Mouse (Mus musculus): Measurements from ENCODE around the gene Sod1. TPM values are rescaled to one million over a fixed set of nuclear protein-coding genes. Genes with fewer than 3 reads are reported as not detected.
A peak's percentile ranks its signal among the peaks of the same experiment; 100 is the strongest.

Sod1 gene
- total RNA-seq (2015) (695 and 733 TPM in 2 replicates), total RNA-seq (2017) (791 and 806 TPM in 2 replicates)

DNA sequence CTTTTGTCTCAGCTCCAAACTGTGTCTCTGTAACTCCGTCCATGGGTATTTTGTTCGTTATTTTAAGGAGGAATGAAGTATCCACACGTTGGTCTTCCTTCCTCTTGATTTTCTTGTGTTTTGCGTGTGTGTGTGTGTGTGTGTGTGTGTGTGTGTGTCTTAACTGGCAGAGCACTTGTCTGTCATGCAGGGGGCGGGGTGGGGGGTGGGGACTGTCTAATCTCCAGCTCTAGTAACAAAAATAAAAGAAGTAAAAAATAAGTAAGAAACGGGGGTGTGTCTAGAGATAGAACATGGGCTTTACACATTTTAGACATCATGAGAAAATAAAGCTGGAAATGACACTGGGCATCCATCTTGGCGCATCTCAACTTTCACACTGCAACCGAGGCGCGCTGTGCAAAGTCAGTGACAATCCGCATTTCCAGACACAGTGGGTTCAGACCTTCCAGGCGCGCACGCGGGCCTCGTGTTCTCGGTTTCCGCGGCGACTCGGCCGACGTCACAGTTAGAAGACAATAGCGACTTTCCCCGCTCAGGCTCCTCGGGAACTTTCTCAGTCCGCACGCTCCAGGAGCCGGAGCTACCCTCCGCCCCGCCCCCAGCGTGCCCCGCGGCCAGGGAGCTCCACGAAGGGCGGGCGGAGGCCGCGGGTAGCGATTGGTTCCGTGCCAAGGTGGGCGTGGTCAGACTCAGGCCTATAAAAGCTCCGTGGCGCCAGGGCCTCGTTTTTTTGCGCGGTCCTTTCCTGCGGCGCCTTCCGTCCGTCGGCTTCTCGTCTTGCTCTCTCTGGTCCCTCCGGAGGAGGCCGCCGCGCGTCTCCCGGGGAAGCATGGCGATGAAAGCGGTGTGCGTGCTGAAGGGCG is at the start of gene Sod1:
Gene Sod1, plus strand, starts transcription at position 729 of the 866 bp plus-strand sequence.
- peak; percentile 91 for ATAC-seq (ENCODE audit: poor library complexity, severe bottlenecking)

GRCm38 (mm10) chr16:90171416-90171815 is 49.1 kb upstream of the Sod1 start:
- ATAC-seq (ENCODE audit: poor library complexity, severe bottlenecking), result no peak

GRCm38 (mm10) chr16:90176472-90176871 is 44.1 kb upstream of the Sod1 start:
- ATAC-seq (ENCODE audit: poor library complexity, severe bottlenecking), result no peak

DNA sequence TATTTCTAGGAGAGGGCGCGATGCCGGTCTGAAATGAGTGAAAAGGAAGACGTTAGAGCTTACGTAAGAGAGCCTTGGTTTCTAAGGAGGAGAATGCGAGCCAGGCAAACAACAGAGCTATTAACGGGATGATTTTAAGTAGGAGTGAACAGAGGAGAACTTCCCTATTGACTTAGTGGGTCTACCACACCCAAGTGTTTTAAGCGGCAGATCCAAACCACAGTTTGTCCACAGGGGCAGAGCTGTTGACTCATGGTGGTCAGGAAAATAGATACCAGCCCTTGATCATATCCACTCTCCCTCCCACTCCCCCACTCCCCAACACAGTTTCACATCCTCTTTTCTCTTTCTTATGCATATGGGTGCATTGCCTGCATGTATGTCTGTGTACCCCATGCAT is 43.1 kb upstream of the Sod1 start:
- peak; percentile 93 for ATAC-seq (ENCODE audit: poor library complexity, severe bottlenecking)

GRCm38 (mm10) chr16:90178404-90178803 is 42.1 kb upstream of the Sod1 start:
- no peak for ATAC-seq (ENCODE audit: poor library complexity, severe bottlenecking)

GRCm38 (mm10) chr16:90179892-90180291 is 40.7 kb upstream of the Sod1 start:
- ATAC-seq (ENCODE audit: poor library complexity, severe bottlenecking), result no peak

DNA sequence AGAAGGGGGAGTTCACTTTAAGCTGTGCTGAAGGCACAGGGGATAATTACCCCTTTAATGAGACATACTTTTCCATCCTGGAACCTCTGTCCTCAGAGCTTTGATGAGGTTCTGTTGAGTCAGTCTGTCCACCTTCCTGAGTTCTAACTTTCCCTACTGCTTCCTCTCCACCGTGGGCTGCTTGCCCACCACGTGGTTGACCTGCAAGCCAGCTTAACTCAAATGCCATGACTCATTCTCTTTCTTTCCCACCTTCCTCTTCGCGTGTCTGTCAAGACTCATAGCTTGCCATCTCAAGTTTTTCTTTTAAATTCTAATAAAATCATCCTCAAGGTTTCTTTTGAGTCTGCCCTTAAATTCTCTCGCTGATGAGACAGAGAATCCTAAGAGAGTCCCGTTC is 39.6 kb upstream of the Sod1 start:
- ATAC-seq (ENCODE audit: poor library complexity, severe bottlenecking), result no peak

DNA sequence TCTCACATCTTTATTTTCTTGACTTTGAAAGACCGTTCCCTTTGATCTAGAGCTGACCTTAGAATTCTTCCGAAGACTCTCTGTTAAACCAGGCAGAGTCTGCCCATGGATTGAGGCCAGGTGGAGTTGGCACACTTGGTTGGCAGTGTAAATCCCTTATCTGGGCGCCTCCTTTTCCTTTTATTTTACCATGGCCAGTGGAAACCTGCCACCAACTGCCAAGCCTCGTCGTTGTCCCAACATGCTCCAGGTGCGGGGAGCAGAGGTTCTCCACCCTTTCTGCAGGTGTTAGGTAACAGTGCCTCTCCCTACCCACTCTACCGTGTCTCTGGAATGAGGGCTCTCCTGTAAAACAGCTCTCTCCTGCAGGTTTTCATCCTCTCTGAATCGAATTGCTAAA is 38.9 kb upstream of the Sod1 start:
- ATAC-seq (ENCODE audit: poor library complexity, severe bottlenecking), result no peak

DNA sequence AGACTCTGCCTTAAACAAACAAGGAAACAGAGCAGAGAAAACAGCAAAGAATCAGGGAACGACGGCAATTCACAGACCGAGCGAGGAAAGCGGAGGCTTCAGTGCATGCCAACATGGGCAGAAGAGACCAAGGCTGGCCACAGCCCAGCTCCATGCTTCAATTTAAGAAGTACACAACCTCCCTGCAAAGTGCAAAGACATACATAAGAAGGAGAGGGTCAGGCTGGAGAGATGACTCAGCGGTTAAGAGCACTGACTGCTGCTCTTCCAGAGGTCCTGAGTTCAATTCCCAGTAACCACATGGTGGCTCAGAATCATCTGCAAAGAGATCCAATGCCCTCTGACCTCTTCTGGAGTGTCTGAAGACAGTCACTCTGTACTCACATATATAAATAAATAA is 36.4 kb upstream of the Sod1 start:
- no peak for ATAC-seq (ENCODE audit: poor library complexity, severe bottlenecking)

DNA sequence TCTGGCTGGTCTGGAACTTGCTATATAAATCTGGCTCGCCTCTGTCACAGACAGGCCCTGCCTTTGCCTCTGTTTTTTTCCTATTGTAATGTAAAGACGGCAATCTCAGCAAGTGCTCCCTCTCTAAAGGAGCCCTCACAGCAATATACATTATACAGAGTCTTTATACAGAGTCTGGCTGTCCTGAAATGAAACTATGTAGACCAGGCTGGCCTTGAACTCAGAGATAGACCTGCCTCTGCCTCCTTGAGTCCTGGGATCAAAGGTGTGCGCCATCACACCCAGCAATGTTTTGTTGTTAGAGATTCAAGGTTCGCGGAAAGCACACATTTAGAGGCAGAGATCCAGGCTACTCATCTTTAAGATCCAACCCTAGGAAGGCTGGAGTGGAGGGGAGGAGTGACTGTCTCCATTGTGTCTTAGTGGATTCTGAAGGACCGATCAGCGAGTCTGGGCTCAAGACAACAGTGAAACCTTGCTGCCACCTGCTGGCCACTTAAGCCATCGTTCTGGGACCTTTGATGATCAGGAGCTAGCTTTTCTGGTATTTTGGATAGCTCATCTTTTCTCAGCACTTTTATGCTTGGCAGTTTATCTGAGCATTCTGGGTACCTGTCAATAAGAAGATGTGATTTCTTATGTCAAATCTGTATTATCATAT is 34.5 kb upstream of the Sod1 start:
- peak; percentile 86 for ATAC-seq (ENCODE audit: poor library complexity, severe bottlenecking)

DNA sequence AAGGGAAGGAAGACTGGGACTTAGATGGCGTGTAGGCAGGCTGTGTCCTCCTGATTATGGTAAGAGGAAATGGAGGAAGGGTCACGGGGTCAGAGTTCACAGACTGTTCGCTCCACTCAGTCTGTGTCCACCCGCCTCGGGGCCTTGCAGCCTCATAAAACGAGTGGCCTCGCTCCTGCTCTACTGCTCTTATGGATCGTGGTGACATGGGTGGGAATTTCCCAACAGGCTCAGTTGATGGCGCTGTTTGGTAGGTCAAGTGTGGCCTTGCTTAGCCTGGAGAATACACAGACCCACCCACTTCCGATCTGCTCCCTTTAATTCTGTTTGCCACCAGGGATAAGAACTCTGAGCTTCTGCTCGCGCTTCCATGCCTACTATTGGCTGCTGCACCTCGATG is 33.1 kb upstream of the Sod1 start:
- peak; percentile 59 for ATAC-seq (ENCODE audit: poor library complexity, severe bottlenecking)

DNA sequence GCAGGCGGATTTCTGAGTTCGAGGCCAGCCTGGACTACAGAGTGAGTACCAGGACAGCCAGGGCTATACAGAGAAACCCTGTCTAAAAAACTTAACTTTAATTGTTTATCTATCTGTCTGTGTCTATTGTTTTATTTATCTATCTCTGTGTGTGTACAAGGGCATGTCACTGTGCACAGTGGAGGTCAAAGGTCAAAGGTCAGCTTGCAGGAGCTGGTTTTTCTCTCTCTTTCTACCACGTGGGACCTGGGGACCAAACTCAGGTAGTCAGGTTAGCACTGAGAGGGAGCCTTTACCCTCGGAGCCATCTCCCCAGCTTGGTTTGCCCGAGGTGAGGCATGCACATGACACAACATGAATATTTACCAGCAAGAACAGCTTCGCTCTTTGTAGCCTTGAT is 29.3 kb upstream of the Sod1 start:
- no peak for ATAC-seq (ENCODE audit: poor library complexity, severe bottlenecking)

GRCm38 (mm10) chr16:90193719-90194118 is 26.8 kb upstream of the Sod1 start:
- no peak for ATAC-seq (ENCODE audit: poor library complexity, severe bottlenecking)

DNA sequence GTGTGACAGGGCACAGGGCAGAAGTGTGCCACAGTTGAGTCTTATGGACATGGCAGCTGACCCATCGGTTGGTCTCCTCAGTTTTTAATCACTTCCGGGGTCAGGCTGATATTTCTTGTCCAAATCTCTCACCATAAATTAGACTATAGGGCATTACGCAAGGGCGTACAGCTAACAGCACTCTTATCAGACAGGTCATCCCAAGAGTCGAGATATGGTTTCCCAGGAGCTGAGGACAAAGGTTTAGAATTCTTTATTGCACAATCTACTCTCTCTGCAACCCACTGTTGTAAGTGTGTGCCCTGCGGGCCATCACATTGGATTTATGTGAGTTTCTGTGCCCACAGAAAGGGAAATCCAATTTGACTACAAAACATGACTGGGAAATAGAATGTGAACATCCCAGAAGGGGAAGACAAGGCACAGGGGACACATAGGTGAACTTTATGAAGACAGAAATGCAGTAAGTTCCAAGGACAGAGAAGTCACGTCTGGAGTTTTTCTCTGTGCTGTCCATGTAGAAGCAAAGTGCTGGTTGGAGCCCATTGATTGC is 23.8 kb upstream of the Sod1 start:
- ATAC-seq (ENCODE audit: poor library complexity, severe bottlenecking), result no peak

DNA sequence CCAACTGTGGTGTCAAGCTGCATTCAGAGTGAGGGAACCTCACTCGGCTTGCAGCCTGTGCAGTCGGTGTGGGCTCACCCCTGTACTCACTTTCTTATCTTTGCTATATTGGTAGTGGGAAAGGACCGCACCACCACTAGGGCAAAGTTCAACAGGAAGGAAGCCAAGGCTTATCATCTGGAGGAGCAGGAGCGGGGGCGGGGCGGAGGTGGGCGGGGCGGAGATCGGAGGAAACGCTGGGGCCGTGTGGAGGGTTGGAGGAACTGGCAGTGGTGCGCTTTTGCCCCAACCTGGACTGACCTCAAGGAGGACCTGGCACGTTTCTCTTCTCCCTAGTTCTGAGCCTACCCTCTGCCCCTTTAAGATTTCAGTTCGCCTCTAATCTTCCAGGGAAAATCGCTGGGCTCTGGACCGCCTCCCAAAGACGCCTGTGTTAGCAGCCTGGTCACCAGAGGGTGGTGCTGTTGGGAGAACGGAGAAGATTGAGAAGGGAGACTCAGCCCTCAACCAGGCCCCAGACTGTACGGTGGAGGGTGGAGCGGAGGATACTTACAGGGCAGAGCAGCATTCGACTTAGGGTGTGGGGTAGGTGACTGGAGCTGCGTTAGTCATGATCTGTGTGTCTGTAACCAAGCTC is 23.1 kb upstream of the Sod1 start:
- peak; percentile 70 for ATAC-seq (ENCODE audit: poor library complexity, severe bottlenecking)

DNA sequence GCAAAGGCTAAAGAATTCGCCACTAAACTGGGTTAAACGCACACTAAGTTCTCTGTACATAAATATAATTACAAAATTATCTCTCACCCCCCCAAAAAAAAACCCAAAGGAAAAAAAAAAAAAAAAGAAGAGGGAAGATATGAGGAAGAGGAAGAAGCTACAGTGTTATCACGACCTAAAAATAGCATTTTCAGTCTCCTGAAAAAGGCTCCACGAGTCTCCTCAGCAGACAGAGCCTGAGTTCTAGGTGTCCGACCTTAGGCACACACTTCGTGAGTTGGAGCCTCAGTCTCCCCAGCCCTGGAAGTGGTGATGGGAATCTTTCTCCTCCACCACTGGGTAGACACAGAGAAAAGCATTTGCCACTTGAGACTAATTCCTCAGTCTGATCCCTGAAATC is 21.9 kb upstream of the Sod1 start:
- peak; percentile 2; the same call in 1 of the 2 replicates for ATAC-seq (ENCODE audit: poor library complexity, severe bottlenecking)

DNA sequence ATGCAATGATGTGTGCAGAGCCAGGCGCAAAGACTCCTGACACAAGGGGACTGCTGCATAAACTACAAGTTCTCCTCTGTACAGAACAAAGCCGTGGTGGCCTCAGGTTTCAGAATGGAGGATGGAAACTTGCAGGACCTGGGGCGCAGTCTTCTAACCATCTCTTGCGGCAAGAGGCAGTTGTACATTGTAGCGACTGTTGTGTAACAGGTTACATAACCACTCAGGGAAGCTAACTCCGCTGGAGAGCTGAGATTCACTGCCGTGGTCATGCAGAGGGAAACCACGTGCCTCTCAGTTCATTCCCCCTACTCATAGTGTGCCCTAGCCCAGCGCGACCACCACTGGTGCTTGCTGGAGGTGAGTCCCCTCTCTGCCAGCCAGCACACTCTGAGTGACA is 21.4 kb upstream of the Sod1 start:
- ATAC-seq (ENCODE audit: poor library complexity, severe bottlenecking), result peak; percentile 70

DNA sequence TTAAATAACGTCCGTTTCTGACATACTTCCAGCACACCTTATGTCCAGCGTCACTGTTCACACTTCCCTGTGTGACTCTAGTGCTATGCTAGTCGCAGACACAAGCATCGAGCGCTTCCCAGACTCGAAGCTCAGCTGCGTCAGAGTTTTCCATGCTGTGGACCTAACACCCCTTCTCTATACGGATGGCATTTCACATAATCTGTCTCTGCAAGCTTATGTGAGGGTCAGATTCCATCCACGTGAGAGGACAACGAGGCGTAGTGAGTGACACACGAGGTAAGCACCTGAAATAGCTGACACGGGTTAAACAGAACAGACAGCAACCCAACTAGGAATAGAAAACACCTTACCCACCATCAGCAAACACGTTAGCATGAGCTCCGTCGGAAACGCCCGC is 18.4 kb upstream of the Sod1 start:
- ATAC-seq (ENCODE audit: poor library complexity, severe bottlenecking), result no peak

GRCm38 (mm10) chr16:90203226-90203962 is 17.2 kb upstream of the Sod1 start:
- ATAC-seq (ENCODE audit: poor library complexity, severe bottlenecking), result no peak

- no peak for ATAC-seq (ENCODE audit: poor library complexity, severe bottlenecking)
Measured at GRCm38 (mm10) chr16:90204868-90205267, 15.7 kb upstream of the Sod1 start.

GRCm38 (mm10) chr16:90208996-90209395 is 11.6 kb upstream of the Sod1 start:
- ATAC-seq (ENCODE audit: poor library complexity, severe bottlenecking), result no peak
